Mouse (Mus musculus) liver, embryonic 15.5 days (tissue): ENCODE data around the gene Gm3424. TPM values are rescaled to one million over a fixed set of nuclear protein-coding genes. Genes with fewer than 3 reads are reported as not detected.
"Not testable (repeated sequence)": the region's sequence is repeated elsewhere in the genome, so short reads cannot be mapped to it uniquely, and the experiment has no call there.

ENCODE experiments used
- ATAC-seq: fragments of 200-750 bp; cut with Nextera tagmentation; 2 replicates; pipeline ENCODE4 v1.8.0; 2017; ENCODE audit warnings: moderate number of reproducible peaks, mild to moderate bottlenecking, moderate library complexity; ENCODE audit not compliant: insufficient read depth
- H3K27ac ChIP-seq: fragments of 300-500 bp; sonication (generic); replicated peaks from 2 replicates; pipeline ENCODE4 v1.5.1; 2015; ENCODE audit warnings: mild to moderate bottlenecking, inconsistent platforms
- H3K27me3 ChIP-seq: fragments of 300-500 bp; sonication (generic); 2 replicates; pipeline ENCODE4 v1.6.1; 2015; ENCODE audit warnings: mild to moderate bottlenecking, inconsistent platforms
- H3K36me3 ChIP-seq: fragments of 300-500 bp; sonication (generic); replicated peaks from 2 replicates; pipeline ENCODE4 v1.6.1; 2015; ENCODE audit warnings: moderate library complexity, mild to moderate bottlenecking, inconsistent platforms
- H3K4me1 ChIP-seq: fragments of 300-500 bp; sonication (generic); replicated peaks from 2 replicates; pipeline ENCODE4 v1.6.1; 2015; ENCODE audit warnings: inconsistent platforms
- H3K4me2 ChIP-seq: fragments of 300-500 bp; sonication (generic); 2 replicates; pipeline ENCODE4 v1.6.1; 2015; ENCODE audit warnings: moderate library complexity, mild to moderate bottlenecking, inconsistent platforms
- H3K4me3 ChIP-seq: fragments of 300-500 bp; sonication (generic); replicated peaks from 2 replicates; pipeline ENCODE4 v1.5.1; 2015; ENCODE audit warnings: mild to moderate bottlenecking, inconsistent platforms
- H3K9ac ChIP-seq: fragments of 300-500 bp; sonication (generic); 2 replicates; pipeline ENCODE4 v1.6.1; 2015; ENCODE audit warnings: moderate library complexity, mild to moderate bottlenecking, inconsistent platforms
- H3K9me3 ChIP-seq: fragments of 300-500 bp; sonication (generic); replicated peaks from 2 replicates; pipeline ENCODE4 v1.6.1; 2016; ENCODE audit warnings: inconsistent platforms
- WGBS: fragments of 180-500 bp; shearing (Covaris S2); methylation state at CpG from one replicate; pipeline ENCODE4 v1.1.7; 2015; ENCODE audit warnings: mixed read lengths; ENCODE audit not compliant: insufficient replicate concordance; 5-methylcytosine and 5-hydroxymethylcytosine counted together
- polyA plus RNA-seq: library from polyadenylated mRNA; unstranded; fragments of >200 nt; fragmentation: Nextera tagmentation; extraction: Ambion mirVana; gene quantifications from 2 replicates; pipeline ENCODE4 v1.2.1, GENCODE M21; 2015

Gene Gm3424
- not detected in 2 replicates for polyA plus RNA-seq

DNA sequence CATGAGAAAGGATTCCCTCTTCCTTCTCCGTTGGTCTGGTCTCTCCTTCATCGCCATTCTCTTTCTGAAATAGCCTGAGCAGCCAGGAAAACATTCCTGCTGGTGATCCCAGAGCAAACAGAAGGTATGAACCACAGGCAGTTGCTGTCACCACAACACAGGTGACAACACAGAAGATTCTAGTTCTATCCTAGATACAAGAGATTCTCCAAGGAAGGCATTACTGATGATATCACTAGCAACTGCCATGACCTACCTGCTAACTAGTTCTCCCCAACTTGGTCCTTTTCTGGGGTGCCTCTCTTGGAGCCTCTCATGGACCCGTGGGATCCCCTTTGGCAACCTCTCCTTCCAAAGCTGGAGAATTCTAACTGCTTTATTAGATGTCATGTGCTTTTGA lies at the start of gene Gm3424:
Gene Gm3424, minus strand, starts transcription at position 101 of the 400 bp plus-strand sequence.
- not testable (repeated sequence) for H3K4me1 ChIP-seq, H3K9me3 ChIP-seq, H3K9ac ChIP-seq, H3K4me2 ChIP-seq, H3K27ac ChIP-seq, H3K36me3 ChIP-seq, H3K4me3 ChIP-seq, H3K27me3 ChIP-seq, ATAC-seq
- no CpG with 5 or more reads among the region's 3 CpGs for WGBS

DNA sequence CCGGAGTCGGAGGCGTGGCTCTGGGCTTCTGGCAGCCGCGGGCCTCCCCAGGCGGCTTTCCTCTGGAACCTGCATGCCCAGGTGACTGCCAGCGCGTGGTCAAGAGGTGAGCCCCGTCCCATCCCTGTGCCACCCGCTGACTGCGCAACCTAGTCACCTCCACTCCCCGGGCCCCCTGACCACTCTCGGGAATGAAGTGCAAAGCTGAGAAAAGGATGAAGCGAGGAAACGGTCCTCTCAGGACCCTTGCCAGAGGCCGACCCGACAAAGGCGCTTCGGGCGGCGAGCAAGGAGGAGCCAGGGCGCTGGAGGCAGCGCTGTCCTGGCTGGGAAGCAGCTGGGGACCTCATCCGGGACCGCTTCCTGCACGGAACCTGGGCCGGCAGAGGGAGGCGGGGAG lies 49.7 kb upstream of the Gm3424 start:
- H3K9ac ChIP-seq, H3K4me1 ChIP-seq, ATAC-seq, H3K36me3 ChIP-seq, H3K4me2 ChIP-seq, H3K4me3 ChIP-seq, H3K27me3 ChIP-seq, H3K9me3 ChIP-seq, H3K27ac ChIP-seq: not testable (repeated sequence)
- WGBS = 7% methylated on average over 25 of the region's 28 CpGs

DNA sequence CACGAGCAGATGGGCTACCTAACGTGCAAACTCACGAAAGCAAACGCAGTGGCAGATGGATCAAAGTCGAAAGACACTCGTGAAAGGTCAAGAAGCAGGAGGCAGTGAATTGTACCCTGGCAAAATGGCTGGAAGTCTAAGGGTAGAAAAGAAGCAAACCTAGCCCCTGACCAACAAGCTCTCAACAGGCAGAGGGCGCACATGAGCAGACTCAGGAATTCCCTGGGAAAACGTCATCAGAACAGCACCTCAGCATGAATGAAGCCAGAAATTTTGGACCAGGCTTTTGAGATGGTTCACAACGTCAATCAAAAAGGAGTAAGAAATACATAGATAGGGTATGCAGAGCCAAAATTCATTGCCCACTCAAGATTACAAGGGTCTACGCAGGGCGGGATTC lies 49.0 kb upstream of the Gm3424 start:
- H3K27ac ChIP-seq, H3K9me3 ChIP-seq, H3K27me3 ChIP-seq, H3K9ac ChIP-seq, ATAC-seq, H3K4me2 ChIP-seq, H3K4me1 ChIP-seq, H3K36me3 ChIP-seq, H3K4me3 ChIP-seq: not testable (repeated sequence)
- WGBS = 6% methylated on average over 7 of the region's 11 CpGs

DNA sequence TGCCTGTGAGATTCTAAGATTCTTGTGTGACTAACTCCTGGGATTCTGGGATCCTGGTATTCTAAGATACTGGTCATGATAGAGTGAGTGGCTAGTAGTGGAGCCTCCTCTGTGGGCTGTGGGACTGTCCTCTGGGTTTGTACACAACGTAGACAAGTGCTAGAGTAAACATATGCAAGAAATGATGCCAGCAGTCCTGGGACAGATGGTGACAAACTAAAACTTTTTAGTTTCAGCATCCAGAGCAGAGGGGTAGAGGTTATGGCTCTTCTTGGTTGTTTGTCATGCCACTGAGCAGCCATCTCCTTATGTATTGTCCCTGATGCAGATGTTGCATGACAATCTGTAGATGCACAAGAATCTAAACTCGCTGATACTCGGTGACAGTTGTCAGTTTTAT lies 25.8 kb upstream of the Gm3424 start:
- not testable (repeated sequence) for ATAC-seq, H3K9me3 ChIP-seq, H3K27ac ChIP-seq, H3K9ac ChIP-seq, H3K4me1 ChIP-seq, H3K4me2 ChIP-seq, H3K36me3 ChIP-seq, H3K27me3 ChIP-seq, H3K4me3 ChIP-seq
- 53% methylated on average over 3 of the region's 3 CpGs for WGBS

DNA sequence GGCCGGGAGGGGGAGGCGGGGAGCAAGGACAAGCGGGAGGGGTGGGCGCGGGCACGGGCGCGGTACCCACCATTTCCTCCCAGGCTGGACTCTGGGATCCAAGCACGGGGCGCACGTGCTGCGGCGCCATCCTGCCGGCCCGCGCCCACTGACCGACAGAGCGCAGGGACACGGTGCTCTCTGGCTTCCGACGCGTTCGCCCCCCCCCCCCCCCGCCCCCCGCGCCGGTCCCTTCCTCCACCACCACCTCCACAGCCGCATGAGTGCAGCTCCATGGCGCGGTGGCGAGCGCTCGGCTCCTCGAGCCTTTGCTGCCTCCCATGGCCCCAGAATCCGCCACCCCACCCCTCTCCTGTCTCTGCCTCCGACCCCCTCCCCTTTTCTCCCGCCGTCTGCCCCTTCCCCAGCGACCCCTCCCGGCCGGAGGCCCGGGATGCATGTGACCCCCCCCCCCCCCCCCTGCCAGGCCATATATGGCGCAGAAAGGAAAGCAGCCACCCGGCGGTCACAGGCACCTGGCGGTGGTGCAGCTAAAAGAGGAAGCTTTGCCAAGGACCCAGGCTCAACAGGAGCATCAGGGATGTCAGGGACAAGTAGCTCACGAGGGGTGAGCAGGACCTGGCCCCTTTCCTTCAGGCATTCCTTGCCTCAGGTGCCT lies 17.3 kb downstream of the Gm3424 start:
- WGBS = no CpG with 5 or more reads among the region's 47 CpGs

DNA sequence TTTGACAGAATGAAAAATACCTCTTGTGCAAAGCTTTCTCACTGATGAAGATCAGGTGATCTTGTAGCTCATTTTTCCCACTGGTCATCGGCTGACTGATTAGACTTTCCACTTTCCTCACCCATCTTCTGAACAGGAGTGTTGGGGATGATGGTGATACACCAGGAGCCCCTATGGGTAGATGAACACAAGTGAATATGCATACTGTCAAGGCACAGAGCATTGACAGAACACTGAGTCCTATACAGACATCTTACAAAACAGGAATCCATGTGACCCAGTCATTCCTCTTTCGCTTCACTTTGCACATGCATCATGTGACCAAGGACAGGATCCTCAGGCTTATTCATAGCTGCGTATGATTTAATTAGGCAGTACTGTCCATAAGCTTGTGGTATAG lies 22.2 kb downstream of the Gm3424 start, which contains the start of gene Gm3383:
Gene Gm3383, minus strand, starts transcription at position 101 of the 400 bp plus-strand sequence.
- H3K9ac ChIP-seq, H3K9me3 ChIP-seq, H3K27ac ChIP-seq, H3K27me3 ChIP-seq, H3K4me1 ChIP-seq, H3K4me2 ChIP-seq, H3K36me3 ChIP-seq, ATAC-seq, H3K4me3 ChIP-seq: not testable (repeated sequence)
- no CpG with 5 or more reads among the region's 3 CpGs for WGBS

More for the DNA sequence above, 17.3 kb downstream of the Gm3424 start:
- not testable (repeated sequence) for ATAC-seq, H3K4me3 ChIP-seq, H3K4me1 ChIP-seq, H3K9me3 ChIP-seq, H3K4me2 ChIP-seq, H3K27ac ChIP-seq, H3K36me3 ChIP-seq, H3K27me3 ChIP-seq, H3K9ac ChIP-seq

Other genes with a start within 250 kb of the Gm3424 start
- not detected in 2 replicates for gene Gm8265, start 197.3 kb downstream of the Gm3424 start, polyA plus RNA-seq
- gene Gm9603, start 142.9 kb downstream of the Gm3424 start, polyA plus RNA-seq = not detected in 2 replicates
- gene Gm3373, start 88.8 kb downstream of the Gm3424 start, polyA plus RNA-seq = not detected in 2 replicates
- not detected in 2 replicates for gene Gm3383, start 22.3 kb downstream of the Gm3424 start, polyA plus RNA-seq
- not detected in 2 replicates for gene Gm8237, start 50.1 kb upstream of the Gm3424 start, polyA plus RNA-seq
- gene Gm3248, start 131.4 kb upstream of the Gm3424 start, polyA plus RNA-seq = not detected in 2 replicates
- gene Gm3453, start 148.8 kb upstream of the Gm3424 start, polyA plus RNA-seq = not detected in 2 replicates
- not detected in 2 replicates for gene Gm6337, start 227.9 kb upstream of the Gm3424 start, polyA plus RNA-seq